Mouse (Mus musculus) liver, postnatal 0 days (tissue): Measurements from ENCODE around the gene Rasgrp1. TPM values are rescaled to one million over a fixed set of nuclear protein-coding genes. Genes with fewer than 3 reads are reported as not detected.

Experiments
- ATAC-seq: fragments of 200-750 bp; cut with Nextera tagmentation; 2 replicates; pipeline ENCODE4 v1.8.0; 2017; ENCODE audit warnings: mild to moderate bottlenecking, moderate library complexity
- DNase-seq: peaks from one replicate; pipeline ENCODE4 v3.0.0-alpha.2; 2016
- H3K27ac ChIP-seq: fragments of 300-500 bp; sonication (generic); 2 replicates; pipeline ENCODE4 v1.5.1; 2014; ENCODE audit warnings: antibody characterized with exemption, moderate library complexity, mild to moderate bottlenecking, low read depth
- H3K27me3 ChIP-seq: fragments of 300-500 bp; sonication (generic); 2 replicates; pipeline ENCODE4 v1.6.1; 2014; ENCODE audit warnings: low read length, control low read depth, mixed read lengths; ENCODE audit not compliant: insufficient read depth
- H3K36me3 ChIP-seq: fragments of 300-500 bp; sonication (generic); replicated peaks from 2 replicates; pipeline ENCODE4 v1.6.1; 2014; ENCODE audit warnings: mild to moderate bottlenecking, control low read depth, low read length, moderate library complexity, mixed read lengths; ENCODE audit not compliant: insufficient read depth
- H3K4me1 ChIP-seq: fragments of 300-500 bp; sonication (generic); 2 replicates; pipeline ENCODE4 v1.6.1; 2014; ENCODE audit warnings: antibody characterized with exemption, mild to moderate bottlenecking, control low read depth; ENCODE audit not compliant: insufficient read depth
- H3K4me2 ChIP-seq: fragments of 300-500 bp; sonication (generic); 2 replicates; pipeline ENCODE4 v1.6.1; 2014; ENCODE audit warnings: low read depth, mild to moderate bottlenecking, low read length, moderate library complexity, mixed read lengths
- H3K4me3 ChIP-seq: fragments of 300-500 bp; sonication (generic); 2 replicates; pipeline ENCODE4 v1.5.1; 2014; ENCODE audit warnings: low read depth, low read length
- H3K9ac ChIP-seq: fragments of 300-500 bp; sonication (generic); replicated peaks from 2 replicates; pipeline ENCODE4 v1.6.1; 2014; ENCODE audit warnings: mild to moderate bottlenecking, moderate library complexity
- H3K9me3 ChIP-seq: fragments of 300-500 bp; sonication (generic); 2 replicates; pipeline ENCODE4 v1.6.1; 2016; ENCODE audit warnings: mild to moderate bottlenecking, control low read depth, low read length, mixed read lengths
- CTCF ChIP-seq: sonication (generic); IDR thresholded peaks from 2 replicates; pipeline ENCODE4 v1.5.1; 2016; ENCODE audit warnings: antibody characterized with exemption, low read depth
- EP300 ChIP-seq: IDR thresholded peaks from 2 replicates; pipeline ENCODE4 v1.6.1; 2016; ENCODE audit warnings: antibody characterized with exemption, low read depth, mild to moderate bottlenecking
- WGBS: fragments of 180-500 bp; shearing (Covaris S2); extraction: QIAGEN DNeasy Blood & Tissue Kit; methylation state at CpG from one replicate; pipeline ENCODE4 v1.1.7; 2014; ENCODE audit not compliant: insufficient replicate concordance; 5-methylcytosine and 5-hydroxymethylcytosine counted together
- polyA plus RNA-seq: library from polyadenylated mRNA; unstranded; fragments of >200 nt; fragmentation: Nextera tagmentation; extraction: Ambion mirVana; gene quantifications from 2 replicates; pipeline ENCODE4 v1.2.1, GENCODE M21; 2015

The Rasgrp1 gene
- polyA plus RNA-seq, 1 experiment from 2014 or later, result 1.1 TPM

GRCm38 (mm10) chr2:117352305-117353123, 9.7 kb upstream of the Rasgrp1 start:
- 0 out of 2 replicates have a peak, but pooled peaks have one; percentile 23 for ATAC-seq
- no peaks in the 10 kb centered on the region for H3K36me3 ChIP-seq
- H3K4me2 ChIP-seq, result no peak overlapping the region
- no peak overlapping the region for H3K9ac ChIP-seq
- no peak for DNase-seq
- WGBS, result 67% methylated on average over 9 of the region's 9 CpGs
- no peak for TF ChIP-seq EP300
- no peak for TF ChIP-seq CTCF
- no peak overlapping the region for H3K27ac ChIP-seq
- no peak overlapping the region for H3K4me3 ChIP-seq
- no peaks in the 10 kb centered on the region for H3K27me3 ChIP-seq
- H3K9me3 ChIP-seq, result no peaks in the 10 kb centered on the region
- no peaks in the 10 kb centered on the region for H3K4me1 ChIP-seq

DNA sequence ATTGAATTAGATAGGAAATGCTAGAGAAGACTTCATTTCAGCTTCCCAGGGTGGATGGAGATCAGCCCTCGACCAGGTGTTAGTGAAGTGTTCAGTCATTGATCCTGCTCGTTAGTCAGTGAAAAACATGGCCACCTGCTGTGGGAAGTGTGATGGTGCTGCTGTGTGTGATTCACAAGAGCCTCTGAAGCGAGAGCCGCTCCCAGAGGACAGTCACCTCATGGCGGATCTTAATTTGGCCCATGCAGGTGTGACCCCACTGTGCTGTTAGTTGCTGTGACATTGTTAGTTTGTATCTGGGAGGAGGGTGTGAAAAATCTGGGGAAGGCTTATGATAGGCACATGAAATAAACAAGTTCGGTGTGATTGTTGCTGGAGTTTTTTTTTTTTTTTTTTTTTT, 7.3 kb upstream of the Rasgrp1 start:
- H3K36me3 ChIP-seq, result no peaks in the 10 kb centered on the region
- no peaks in the 10 kb centered on the region for H3K4me1 ChIP-seq
- DNase-seq, result no peak
- H3K4me3 ChIP-seq, result no peak overlapping the region
- WGBS, result 51% methylated on average over 6 of the region's 6 CpGs
- H3K4me2 ChIP-seq, result no peak overlapping the region
- TF ChIP-seq CTCF, result no peak
- no peak for TF ChIP-seq EP300
- no peak overlapping the region for H3K27ac ChIP-seq
- peaks cover 2% of the 10 kb centered on the region; the same call in 1 of the 2 replicates for H3K27me3 ChIP-seq
- no peaks in the 10 kb centered on the region for H3K9me3 ChIP-seq
- H3K9ac ChIP-seq, result no peak overlapping the region
- ATAC-seq, result no peak

DNA sequence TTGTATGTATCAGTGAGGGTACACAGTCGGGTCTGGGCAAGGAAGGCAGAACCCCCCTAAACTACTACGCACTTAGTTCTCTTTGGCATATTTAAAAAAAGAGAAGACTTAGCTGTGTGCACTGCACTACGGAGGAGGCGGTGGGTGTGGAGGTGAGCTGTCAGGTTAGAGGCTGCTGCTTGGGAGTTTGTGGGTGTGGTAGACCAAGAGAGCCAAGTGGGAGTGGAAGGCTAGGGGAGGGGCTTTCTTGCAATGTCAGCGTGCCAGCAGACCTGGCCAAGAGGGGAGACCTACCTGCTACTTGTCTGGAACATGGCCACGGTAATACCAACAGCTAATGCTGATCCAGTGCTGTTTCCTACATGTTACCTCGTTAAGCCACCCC, 431 bp upstream of the Rasgrp1 start:
- ATAC-seq (no peak), DNase-seq (no peak)
- Histone ChIP-seq H3K4me2 (peak overlapping the region; percentile 73; the same call in 1 of the 2 replicates), H3K9me3 (no peaks in the 10 kb centered on the region), H3K4me1 (peaks cover 4% of the 10 kb centered on the region; the same call in 1 of the 2 replicates), H3K27me3 (peaks cover 33% of the 10 kb centered on the region), H3K36me3 (no peaks in the 10 kb centered on the region), H3K4me3 (0 out of 2 replicates have a peak overlapping the region, but pooled peaks have one; percentile 47), H3K27ac (no peak overlapping the region), H3K9ac (no peak overlapping the region)
- TF ChIP-seq EP300 (no peak), CTCF (no peak)
- 26% methylated on average over 7 of the region's 7 CpGs for WGBS

DNA sequence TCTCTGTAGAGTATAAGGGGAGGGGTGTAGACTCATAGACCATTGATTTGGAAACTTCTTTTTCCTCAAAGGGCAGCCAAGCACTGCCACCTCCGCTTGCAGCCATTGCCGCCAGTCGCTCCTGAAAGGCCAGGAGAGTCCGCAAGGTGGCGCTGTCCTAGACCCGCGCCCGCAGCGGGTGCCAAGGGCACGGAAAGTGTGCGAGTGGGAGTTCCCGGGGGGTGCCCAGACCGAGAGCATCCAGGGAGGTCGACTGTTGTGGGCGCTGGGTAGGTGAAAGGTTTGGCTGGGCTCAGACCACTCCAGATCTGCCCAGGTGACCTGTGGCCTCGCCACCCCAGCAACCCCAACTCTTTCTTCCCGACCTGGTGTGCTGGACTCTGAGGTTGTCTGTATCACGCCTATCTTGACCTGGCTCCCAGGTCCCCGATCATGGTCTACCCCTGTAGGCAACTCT, 683 bp downstream of the Rasgrp1 start:
- Histone ChIP-seq H3K9ac (0 out of 2 replicates have a peak overlapping the region, but pooled peaks have one; percentile 38), H3K36me3 (no peaks in the 10 kb centered on the region), H3K4me3 (peak overlapping the region; percentile 47), H3K4me1 (peaks cover 4% of the 10 kb centered on the region; the same call in 1 of the 2 replicates), H3K27ac (no peak overlapping the region), H3K4me2 (peak overlapping the region; percentile 73), H3K27me3 (peaks cover 33% of the 10 kb centered on the region), H3K9me3 (no peaks in the 10 kb centered on the region)
- ATAC-seq, result peak; percentile 51
- no peak for TF ChIP-seq EP300
- TF ChIP-seq CTCF, result peak; percentile 77
- under 1% methylated on average over 19 of the region's 19 CpGs for WGBS
- DNase-seq, result peak; percentile 74

DNA sequence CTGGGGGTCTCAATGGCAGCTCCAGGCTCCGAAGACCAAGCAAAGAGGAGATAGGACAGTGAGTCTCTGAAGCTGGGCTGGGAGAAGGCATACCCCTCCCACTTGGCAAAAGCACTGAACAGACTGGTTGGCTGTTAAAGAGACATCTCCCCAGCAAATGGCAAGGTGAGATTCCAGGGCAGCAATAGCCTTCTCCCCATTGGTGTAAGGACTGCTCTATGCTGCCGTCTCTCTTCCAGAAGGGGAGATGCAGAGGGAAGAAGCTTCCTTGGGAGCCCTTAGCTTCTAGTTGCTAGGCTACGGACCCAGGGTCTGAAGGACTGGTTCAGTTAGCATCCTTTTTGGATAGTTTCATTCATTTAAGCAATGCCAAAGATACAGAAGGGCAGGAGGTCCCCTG, 4.3 kb downstream of the Rasgrp1 start:
- peaks cover 4% of the 10 kb centered on the region; the same call in 1 of the 2 replicates for H3K4me1 ChIP-seq
- 48% methylated on average over 3 of the region's 3 CpGs for WGBS
- no peaks in the 10 kb centered on the region for H3K36me3 ChIP-seq
- no peak overlapping the region for H3K4me2 ChIP-seq
- TF ChIP-seq CTCF (no peak), EP300 (no peak)
- DNase-seq (no peak), ATAC-seq (no peak)
- H3K27me3 ChIP-seq, result peaks cover 27% of the 10 kb centered on the region
- no peak overlapping the region for H3K9ac ChIP-seq
- H3K9me3 ChIP-seq, result no peaks in the 10 kb centered on the region
- no peak overlapping the region for H3K27ac ChIP-seq
- H3K4me3 ChIP-seq, result no peak overlapping the region

DNA sequence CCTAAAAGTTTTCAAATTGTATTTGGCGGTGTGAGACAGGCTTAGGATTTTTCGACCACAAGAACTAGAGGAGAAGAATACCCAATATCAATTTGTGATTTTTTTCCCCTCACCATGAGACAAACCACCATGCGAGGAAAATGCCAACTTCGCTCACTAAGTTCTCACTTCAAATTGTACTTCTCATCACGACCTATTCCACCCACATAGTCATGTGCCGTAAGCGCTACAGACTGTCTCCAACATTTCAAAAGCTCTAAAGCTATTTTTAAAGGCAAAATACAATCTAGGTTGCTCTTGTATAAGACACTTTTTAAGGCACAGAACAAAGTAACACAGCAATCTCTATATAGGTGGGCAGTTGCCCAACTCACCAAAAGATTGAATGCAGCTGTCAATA, 4.9 kb downstream of the Rasgrp1 start:
- H3K27ac ChIP-seq, result no peak overlapping the region
- H3K27me3 ChIP-seq, result peaks cover 21% of the 10 kb centered on the region

More for the DNA sequence above, 4.9 kb downstream of the Rasgrp1 start:
- no peaks in the 10 kb centered on the region for H3K9me3 ChIP-seq
- H3K36me3 ChIP-seq, result no peaks in the 10 kb centered on the region
- H3K4me2 ChIP-seq, result no peak overlapping the region
- no peak overlapping the region for H3K4me3 ChIP-seq
- DNase-seq (no peak), ATAC-seq (no peak)
- H3K9ac ChIP-seq, result no peak overlapping the region
- peaks cover 4% of the 10 kb centered on the region; the same call in 1 of the 2 replicates for H3K4me1 ChIP-seq
- no peak for TF ChIP-seq CTCF
- TF ChIP-seq EP300, result no peak
- 87% methylated on average over 7 of the region's 7 CpGs for WGBS
